Mouse (Mus musculus) megakaryocyte-erythroid progenitor cell, adult 5-6 weeks (primary cell): ENCODE data around the gene Myt1l. TPM values are rescaled to one million over a fixed set of nuclear protein-coding genes. Genes with fewer than 3 reads are reported as not detected.

Experiments
- ATAC-seq: replicated peaks from 2 replicates; pipeline ENCODE4 v1.8.0; 2016; ENCODE audit warnings: mild to moderate bottlenecking, inconsistent platforms; ENCODE audit not compliant: severe bottlenecking, poor library complexity, low FRiP score, low TSS enrichment
- total RNA-seq, 2 experiments: library from RNA; stranded (forward) in 1 of 2; stranded (reverse) in 1 of 2; fragments of 200-1000, 215-1000 nt in 1 of 2; fragments of >200 nt in 1 of 2; fragmentation: Nextera tagmentation in 1 of 2; gene quantifications; 2 replicates each; pipeline ENCODE4 v1.2.3; 2014 to 2017

Myt1l gene
- total RNA-seq, 2 experiments from 2014 or later = 0.89 TPM; not detected in 1

DNA sequence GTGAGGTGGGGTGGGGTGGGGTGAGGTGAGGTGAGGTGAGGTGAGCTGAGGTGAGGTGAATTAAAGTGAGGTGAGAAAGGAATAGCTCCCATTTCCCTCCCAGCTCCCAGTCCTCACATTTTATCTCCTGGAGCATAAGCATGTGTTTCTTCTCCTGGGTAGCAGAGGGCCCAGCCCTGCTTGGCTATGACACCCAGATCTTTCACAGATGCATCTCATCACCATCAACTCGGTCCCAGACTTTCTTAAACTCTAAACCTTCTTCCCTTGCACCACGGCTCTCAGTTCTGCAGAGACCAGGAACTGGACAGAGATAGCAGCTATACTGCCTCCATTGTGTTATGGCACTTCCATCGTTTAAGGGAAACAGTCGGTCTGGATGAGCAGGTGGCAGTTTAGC is 172.9 kb downstream of the Myt1l start:
- ATAC-seq = no peak

GRCm38 (mm10) chr12:29701731-29702316 is 173.6 kb downstream of the Myt1l start:
- ATAC-seq = no peak

- ATAC-seq = no peak
Observed at GRCm38 (mm10) chr12:29702626-29703025, 174.4 kb downstream of the Myt1l start.

- no peak for ATAC-seq
Observed at GRCm38 (mm10) chr12:29703541-29703940, 175.4 kb downstream of the Myt1l start.

DNA sequence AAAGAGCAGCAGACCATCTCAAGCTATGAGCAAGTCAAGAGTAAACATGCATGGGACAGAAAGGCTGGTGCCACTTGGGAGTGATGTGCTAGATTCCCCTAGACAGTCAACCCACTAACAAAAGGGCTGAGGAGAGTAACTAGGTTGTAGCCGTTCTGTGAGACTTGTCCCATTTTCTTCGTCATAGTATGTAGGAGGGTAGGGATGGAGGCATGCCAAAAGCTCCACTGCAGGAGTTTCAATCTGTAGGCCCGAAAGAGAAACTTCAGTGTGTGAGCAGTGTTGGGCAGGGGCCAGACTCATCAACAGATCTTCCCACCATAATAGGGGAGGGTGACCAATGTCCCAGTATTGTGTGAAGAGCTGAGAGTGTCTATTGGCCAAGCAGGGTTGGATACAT is 178.9 kb downstream of the Myt1l start:
- no peak for ATAC-seq

- ATAC-seq = no peak
Observed at GRCm38 (mm10) chr12:29708166-29708565, 180.0 kb downstream of the Myt1l start.

DNA sequence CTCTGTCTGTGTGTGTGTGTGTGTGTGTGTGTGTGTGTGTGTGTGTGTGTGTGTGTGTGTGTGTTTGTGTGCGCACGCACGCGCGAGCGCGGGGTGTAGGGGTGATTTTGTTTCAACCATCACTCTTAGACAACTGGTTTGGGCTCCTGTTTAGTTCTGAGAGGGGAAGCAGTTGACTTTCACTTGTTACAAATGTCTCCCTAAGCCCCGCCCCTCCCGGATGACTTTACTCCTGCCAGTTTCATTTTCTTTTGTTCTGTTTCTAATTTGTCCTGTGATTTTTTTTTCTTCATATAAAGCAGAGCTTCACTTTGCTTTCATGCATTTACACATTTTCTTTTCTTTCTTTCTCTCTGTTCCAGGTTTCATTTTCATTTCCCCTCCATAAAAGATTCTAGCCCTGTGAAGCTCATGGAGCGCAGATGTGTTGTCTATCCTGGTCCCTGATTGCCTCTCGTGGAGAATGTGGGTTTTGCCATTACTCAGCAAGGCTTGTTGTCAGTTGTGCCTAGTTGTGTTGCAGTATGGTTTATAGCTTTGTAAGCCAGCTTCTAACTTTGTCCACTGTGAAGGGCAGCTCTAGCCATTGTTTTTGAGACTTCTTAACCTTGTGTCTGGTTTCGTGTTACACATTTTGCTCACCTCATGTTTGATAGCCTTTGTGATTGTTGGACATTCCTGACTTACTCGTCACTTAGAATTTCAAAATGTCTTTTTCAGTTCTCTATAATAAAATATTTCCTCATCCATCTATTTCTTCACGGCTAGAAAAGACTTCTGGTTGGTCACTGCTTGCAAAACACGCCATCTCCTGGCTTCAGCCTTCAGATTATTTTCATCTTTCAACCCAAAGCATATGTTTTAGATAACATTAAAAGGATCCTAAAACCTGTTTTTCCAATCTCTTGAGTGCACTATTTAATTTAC is 184.9 kb downstream of the Myt1l start:
- ATAC-seq = no peak

- no peak for ATAC-seq
Observed at GRCm38 (mm10) chr12:29723722-29724338, 195.6 kb downstream of the Myt1l start.

DNA sequence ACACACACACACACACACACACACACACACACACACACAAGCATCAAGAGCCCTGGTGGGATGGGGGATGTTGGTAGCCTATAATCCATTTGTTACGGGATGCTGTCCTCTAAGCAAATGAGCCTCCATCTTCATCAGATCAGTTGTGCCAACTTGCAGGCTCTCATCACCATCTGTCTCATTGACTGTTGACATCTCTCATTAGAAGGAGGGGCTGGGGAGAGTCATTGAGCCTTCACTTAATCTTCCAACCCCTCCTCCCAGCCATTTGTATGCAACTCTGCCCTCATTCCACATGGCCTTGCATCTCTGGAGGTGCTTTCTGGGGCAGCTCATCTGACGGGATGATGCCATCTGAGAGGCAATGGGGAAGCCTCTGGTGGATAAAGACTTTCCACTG is 200.1 kb downstream of the Myt1l start:
- no peak for ATAC-seq

DNA sequence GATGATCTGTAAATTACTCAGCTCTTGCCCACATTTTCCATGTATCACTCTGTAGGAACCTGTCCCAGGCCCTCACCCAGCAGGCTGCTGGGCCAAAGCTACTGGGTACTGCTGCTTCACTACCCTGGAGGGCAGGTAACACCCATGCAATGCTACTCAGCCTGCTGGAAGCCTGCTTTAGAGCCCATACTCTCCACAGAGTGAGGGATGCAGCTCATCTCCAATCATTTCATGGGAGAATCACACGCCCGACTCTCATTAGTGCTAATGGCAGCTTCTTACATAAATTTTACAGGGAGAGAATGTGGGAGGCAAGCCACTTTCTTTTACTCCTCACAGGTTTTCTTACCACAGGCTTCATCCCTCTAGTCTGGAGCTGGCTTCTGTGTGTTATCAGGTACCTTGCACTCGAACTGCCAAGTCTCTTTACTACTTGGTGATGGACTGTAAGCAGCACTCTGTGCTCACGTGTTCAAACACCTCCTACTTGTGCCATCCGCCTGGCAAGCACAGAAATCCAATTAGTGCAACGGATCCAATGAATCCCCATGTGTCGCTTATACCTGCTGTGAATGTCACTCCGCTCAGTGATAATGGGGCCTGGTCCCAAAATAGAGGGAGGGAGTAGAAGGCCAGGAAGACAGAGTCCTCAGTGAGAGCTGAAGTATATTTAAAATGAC is 212.3 kb downstream of the Myt1l start:
- no peak for ATAC-seq

- ATAC-seq = no peak
Observed at GRCm38 (mm10) chr12:29741181-29741580, 213.0 kb downstream of the Myt1l start.

GRCm38 (mm10) chr12:29750604-29751128 is 222.5 kb downstream of the Myt1l start:
- no peak for ATAC-seq

- no peak for ATAC-seq
Observed at GRCm38 (mm10) chr12:29755086-29755871, 227.1 kb downstream of the Myt1l start.

DNA sequence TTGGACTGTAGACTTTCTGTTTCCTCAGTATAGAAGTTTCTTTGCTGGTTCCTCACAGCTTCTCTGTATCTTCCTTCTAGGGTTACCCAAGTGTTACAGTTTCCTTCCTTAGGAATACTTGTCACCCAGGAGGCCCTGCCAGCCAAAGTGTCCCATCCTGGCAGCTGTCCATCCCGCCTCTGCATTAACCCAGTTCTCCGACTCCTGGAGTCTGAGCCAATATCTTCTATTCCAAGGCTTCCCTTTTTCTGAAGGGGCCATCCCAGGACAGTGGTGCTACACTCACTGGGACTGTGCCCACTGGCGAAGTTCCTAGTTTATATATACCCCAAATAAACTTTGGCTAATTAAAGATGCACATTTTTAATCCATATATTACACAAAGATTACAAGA is 227.7 kb downstream of the Myt1l start:
- no peak for ATAC-seq

DNA sequence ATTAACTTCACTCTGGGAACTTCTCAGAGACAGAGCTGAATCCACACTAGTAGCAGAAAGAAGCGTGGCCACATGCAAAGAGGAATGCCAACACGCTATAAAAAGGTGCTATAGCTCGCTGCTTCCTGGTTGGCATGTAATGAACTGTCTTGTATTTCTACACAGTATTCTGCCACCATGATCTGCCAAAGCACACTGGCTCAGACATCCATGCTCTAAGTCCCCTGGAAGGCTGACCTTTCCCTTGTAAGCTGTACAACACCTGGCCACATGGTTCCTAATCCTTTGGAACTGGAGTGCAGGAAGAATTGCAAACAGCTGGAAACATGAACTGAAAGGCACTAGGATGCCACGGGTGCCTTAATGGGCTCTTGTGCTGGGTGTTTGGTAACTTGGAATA is 232.4 kb downstream of the Myt1l start:
- ATAC-seq = no peak

DNA sequence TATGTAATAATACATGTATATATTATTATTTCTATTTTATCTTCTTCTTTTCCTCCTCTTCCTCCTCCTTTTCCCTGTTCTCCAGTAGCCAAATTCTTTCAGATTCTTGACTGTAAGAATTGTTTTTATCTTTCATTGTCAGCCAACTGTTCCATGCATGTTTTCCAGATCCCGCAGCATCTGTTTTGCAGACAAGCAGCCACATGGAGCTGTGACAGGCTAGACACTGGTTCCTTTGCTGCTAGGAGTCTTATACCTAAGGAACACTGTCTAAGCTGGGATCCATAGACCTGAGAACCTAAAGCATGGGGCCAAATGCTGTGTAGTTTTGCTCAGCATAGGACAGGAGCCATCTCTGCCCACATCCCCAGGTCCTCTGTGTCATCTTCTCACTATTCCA is 238.0 kb downstream of the Myt1l start:
- no peak for ATAC-seq

DNA sequence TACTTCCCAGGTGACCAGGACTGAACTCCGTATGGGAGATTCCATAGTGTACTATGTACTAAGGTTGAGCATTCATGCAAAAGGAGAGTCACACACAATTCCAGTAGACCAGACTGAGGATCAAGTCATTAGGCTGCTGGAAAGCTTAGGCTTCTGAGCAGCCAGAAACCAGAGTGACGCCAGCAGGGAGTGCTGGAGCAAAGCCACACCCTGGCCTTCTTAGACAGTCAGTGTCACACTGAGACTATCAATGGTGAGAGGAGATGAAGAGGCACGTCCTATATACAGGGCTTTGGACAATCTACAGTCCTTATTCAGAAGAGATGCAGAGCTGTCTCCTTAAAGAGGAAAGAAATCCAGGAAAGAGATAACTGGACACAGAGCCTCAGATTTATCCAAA is 243.6 kb downstream of the Myt1l start:
- no peak for ATAC-seq

- no peak for ATAC-seq
Observed at GRCm38 (mm10) chr12:29772401-29772800, 244.2 kb downstream of the Myt1l start.

DNA sequence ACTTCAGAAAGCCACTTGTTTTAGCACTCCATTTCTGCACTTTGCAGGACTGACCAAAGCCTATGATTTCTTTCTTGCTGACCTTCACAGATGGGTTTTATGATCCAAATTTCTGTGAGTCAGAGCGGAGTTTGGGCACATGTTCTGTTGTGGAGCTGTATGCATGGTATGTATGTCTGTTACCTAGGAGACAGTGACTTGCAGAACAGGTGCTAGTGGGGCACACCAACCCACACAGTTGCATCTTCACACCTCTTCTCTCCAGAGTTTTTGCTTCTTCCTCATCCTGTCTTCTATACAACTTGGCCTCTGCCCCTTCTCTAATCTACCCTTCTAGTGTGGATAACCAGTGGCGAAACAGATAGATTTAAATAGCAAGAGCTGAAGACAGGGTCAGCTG is 250.7 kb downstream of the Myt1l start:
- ATAC-seq = no peak
